ENCODE assay signal across 19 mouse cellular contexts in genomic region chr17:34853511-34853910, GRCm38 (mm10).
"Had no signal": no experiment of that assay in that cellular context is flagged by ENCODE, and none has a peak within 500 bp of the region (broad histone marks: within the 10 kb centered on the region; RNA-seq: fewer than 3 reads in every experiment).

No protein-coding gene starts in this region.

- H3K4me2 ChIP-seq: lung, embryonic 14.5 days; midbrain, embryonic 12.5 days; neural tube, embryonic 13.5 days; neural tube, embryonic 15.5 days had no signal

- H3K9ac ChIP-seq: lung, embryonic 14.5 days; midbrain, embryonic 12.5 days; neural tube, embryonic 15.5 days had no signal

- DNase-seq: lung, adult 18-20 months; lung, embryonic 14.5 days; lung, postnatal 10 days; lung, postnatal 4 days; midbrain, embryonic 14.5 days; retina, postnatal 1 day; right cerebral cortex, adult 18-20 months; right cerebral cortex, postnatal 25 days; right cerebral cortex, postnatal 4 days; spleen, adult 18-20 months; thymus, adult 18-20 months; thymus, postnatal 14 days; thymus, postnatal 36 days had no signal

- H3K9me3 ChIP-seq: midbrain, embryonic 10.5 days; midbrain, embryonic 12.5 days; neural tube, embryonic 13.5 days; neural tube, embryonic 15.5 days had no signal

- ATAC-seq: midbrain, embryonic 16.5 days had no signal

- H3K4me3 ChIP-seq: midbrain, embryonic 10.5 days; midbrain, embryonic 12.5 days; myocyte; neural tube, embryonic 13.5 days; neural tube, embryonic 15.5 days had no signal

- H3K27ac ChIP-seq: midbrain, embryonic 10.5 days; midbrain, embryonic 12.5 days; neural tube, embryonic 13.5 days; neural tube, embryonic 15.5 days had no signal

- H3K27me3 ChIP-seq: midbrain, embryonic 12.5 days; neural tube, embryonic 13.5 days; neural tube, embryonic 15.5 days had no signal
